Mouse (Mus musculus) megakaryocyte, embryonic 14.5 days (primary cell): ENCODE results near the gene Ccsap.

ENCODE experiments used
- FLI1 ChIP-seq: IDR thresholded peaks from 2 replicates; pipeline ENCODE4 v1.6.1; 2012; ENCODE audit warnings: low read length, inconsistent platforms, mixed read lengths
- GATA1 ChIP-seq: IDR thresholded peaks from 3 replicates; pipeline ENCODE4 v1.6.1; 2012; ENCODE audit warnings: mixed read lengths, low read length, inconsistent platforms, borderline replicate concordance

GRCm38 (mm10) chr8:123805209-123805717 lies 54.7 kb downstream of the Ccsap start:
- TF ChIP-seq FLI1, result no peak
- TF ChIP-seq GATA1, result no peak
